Mouse (Mus musculus): ENCODE measurements at regions not wholly inside any gene's neighbourhood (a gene's known extent, or its start where the extent isn't known, plus 50 kb on each side); places are given as distances from the start of the nearest gene placed in this dataset.

- no peak for ATAC-seq (ENCODE audit: extremely low read depth, insufficient number of reproducible peaks, low FRiP score, poor library complexity, severe bottlenecking)
- TF ChIP-seq GATA1 (IDR thresholded peaks at IDR 0.05; ENCODE audit: borderline replicate concordance, low read length) = no peak
- no peak for TF ChIP-seq POLR2AphosphoS5 (IDR thresholded peaks at IDR 0.05; ENCODE audit: insufficient replicate concordance, low read depth, low read length)
- TF ChIP-seq CTCF (IDR thresholded peaks at IDR 0.05; ENCODE audit: low read depth, low read length) = no peak
- TF ChIP-seq TAL1 (conservative IDR thresholded peaks at IDR 0.05; ENCODE audit: low read depth, low read length) = no peak
- TF ChIP-seq GATA2 (IDR thresholded peaks at IDR 0.05; ENCODE audit: borderline replicate concordance, low read depth, low read length) = no peak
- no peaks in the 10 kb centered on the region for H3K4me1 ChIP-seq (ENCODE audit: insufficient read depth, low read depth, low read length)
- H3K36me3 ChIP-seq (replicated peaks) = no peaks in the 10 kb centered on the region
- no peak for DNase-seq (ENCODE audit: low spot score)
- no peak overlapping the region for H3K4me3 ChIP-seq (ENCODE audit: low read depth, low read length)
- H3K27me3 ChIP-seq (ENCODE audit: insufficient read depth, low read length) = no peaks in the 10 kb centered on the region
- H3K9me3 ChIP-seq (replicated peaks) = no peaks in the 10 kb centered on the region
Observed at GRCm38 (mm10) chr3:8310379-8311128, 1299.3 kb downstream of the Zfp704 start.

GRCm38 (mm10) chr3:8307296-8307695, 1302.6 kb downstream of the Zfp704 start:
- Histone ChIP-seq H3K27me3 (ENCODE audit: insufficient read depth, low read length) (no peaks in the 10 kb centered on the region), H3K36me3 (replicated peaks) (no peaks in the 10 kb centered on the region), H3K9me3 (replicated peaks) (no peaks in the 10 kb centered on the region), H3K4me1 (ENCODE audit: insufficient read depth, low read depth, low read length) (no peaks in the 10 kb centered on the region), H3K4me3 (ENCODE audit: low read depth, low read length) (no peak overlapping the region)
- ATAC-seq (ENCODE audit: extremely low read depth, insufficient number of reproducible peaks, low FRiP score, poor library complexity, severe bottlenecking) (no peak), DNase-seq (ENCODE audit: low spot score) (no peak)
- TF ChIP-seq POLR2AphosphoS5 (IDR thresholded peaks at IDR 0.05; ENCODE audit: insufficient replicate concordance, low read depth, low read length) (no peak), GATA1 (IDR thresholded peaks at IDR 0.05; ENCODE audit: borderline replicate concordance, low read length) (no peak), TAL1 (conservative IDR thresholded peaks at IDR 0.05; ENCODE audit: low read depth, low read length) (no peak), CTCF (IDR thresholded peaks at IDR 0.05; ENCODE audit: low read depth, low read length) (no peak), GATA2 (IDR thresholded peaks at IDR 0.05; ENCODE audit: borderline replicate concordance, low read depth, low read length) (no peak)

DNA sequence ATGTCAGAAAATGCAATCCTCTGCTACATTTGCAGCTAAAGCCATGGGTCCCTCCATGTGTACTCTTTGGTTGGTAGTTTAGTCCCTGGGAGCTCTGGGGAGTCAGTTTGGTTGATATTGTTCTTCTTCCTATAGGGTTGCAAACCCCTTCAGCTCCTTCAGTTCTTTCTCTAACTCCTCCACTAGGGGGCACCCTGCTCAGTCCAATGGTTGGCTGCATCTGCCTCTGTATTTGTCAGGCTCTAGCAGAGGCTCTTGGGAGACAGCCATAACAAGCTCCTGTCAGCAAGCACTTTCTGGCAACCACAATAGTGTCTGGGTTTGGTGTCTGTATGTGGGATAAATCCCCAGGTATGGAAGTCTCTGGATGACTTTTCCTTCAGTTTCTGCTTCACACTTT, 1305.1 kb downstream of the Zfp704 start:
- TF ChIP-seq POLR2AphosphoS5 (IDR thresholded peaks at IDR 0.05; ENCODE audit: insufficient replicate concordance, low read depth, low read length) (no peak), GATA1 (IDR thresholded peaks at IDR 0.05; ENCODE audit: borderline replicate concordance, low read length) (no peak), CTCF (IDR thresholded peaks at IDR 0.05; ENCODE audit: low read depth, low read length) (no peak), TAL1 (conservative IDR thresholded peaks at IDR 0.05; ENCODE audit: low read depth, low read length) (no peak)

DNA sequence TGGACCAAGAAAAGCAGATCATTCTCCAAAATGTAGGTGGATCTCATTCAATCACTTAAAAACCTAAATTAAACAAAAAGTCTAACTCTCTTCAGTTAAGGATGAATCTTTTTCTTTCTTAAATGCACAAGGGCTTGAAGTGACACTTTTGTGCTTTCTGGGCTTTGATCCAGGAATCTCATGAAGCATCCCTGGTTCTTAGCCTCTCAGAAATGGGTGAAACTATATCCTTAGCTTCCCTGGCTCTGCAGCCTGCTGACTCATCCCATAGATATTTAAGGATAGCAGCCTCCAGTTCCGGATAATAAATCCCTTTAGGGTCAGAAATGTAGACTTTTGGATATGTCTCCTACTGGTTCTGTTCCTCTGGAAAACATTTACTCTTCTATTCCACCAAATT, 1316.8 kb downstream of the Zfp704 start:
- Histone ChIP-seq H3K9me3 (replicated peaks) (no peaks in the 10 kb centered on the region), H3K36me3 (replicated peaks) (no peaks in the 10 kb centered on the region), H3K4me3 (ENCODE audit: low read depth, low read length) (no peak overlapping the region), H3K27me3 (ENCODE audit: insufficient read depth, low read length) (no peaks in the 10 kb centered on the region), H3K4me1 (ENCODE audit: insufficient read depth, low read depth, low read length) (no peaks in the 10 kb centered on the region)
- DNase-seq (ENCODE audit: low spot score) (no peak), ATAC-seq (ENCODE audit: extremely low read depth, insufficient number of reproducible peaks, low FRiP score, poor library complexity, severe bottlenecking) (no peak)
- TF ChIP-seq CTCF (IDR thresholded peaks at IDR 0.05; ENCODE audit: low read depth, low read length) = no peak
- no peak for TF ChIP-seq TAL1 (conservative IDR thresholded peaks at IDR 0.05; ENCODE audit: low read depth, low read length)
- TF ChIP-seq GATA1 (IDR thresholded peaks at IDR 0.05; ENCODE audit: borderline replicate concordance, low read length) = no peak
- TF ChIP-seq POLR2AphosphoS5 (IDR thresholded peaks at IDR 0.05; ENCODE audit: insufficient replicate concordance, low read depth, low read length) = no peak
- no peak for TF ChIP-seq GATA2 (IDR thresholded peaks at IDR 0.05; ENCODE audit: borderline replicate concordance, low read depth, low read length)

More for the DNA sequence above, 1305.1 kb downstream of the Zfp704 start:
- no peak for DNase-seq (ENCODE audit: low spot score)
- Histone ChIP-seq H3K27me3 (ENCODE audit: insufficient read depth, low read length) (no peaks in the 10 kb centered on the region), H3K4me1 (ENCODE audit: insufficient read depth, low read depth, low read length) (no peaks in the 10 kb centered on the region), H3K36me3 (replicated peaks) (no peaks in the 10 kb centered on the region), H3K9me3 (replicated peaks) (no peaks in the 10 kb centered on the region), H3K4me3 (ENCODE audit: low read depth, low read length) (no peak overlapping the region)
- ATAC-seq (ENCODE audit: extremely low read depth, insufficient number of reproducible peaks, low FRiP score, poor library complexity, severe bottlenecking) = no peak

- H3K36me3 ChIP-seq (replicated peaks) = no peaks in the 10 kb centered on the region
- H3K9me3 ChIP-seq (replicated peaks) = no peaks in the 10 kb centered on the region
- TF ChIP-seq GATA1 (IDR thresholded peaks at IDR 0.05; ENCODE audit: borderline replicate concordance, low read length) = no peak
- no peak for TF ChIP-seq POLR2AphosphoS5 (IDR thresholded peaks at IDR 0.05; ENCODE audit: insufficient replicate concordance, low read depth, low read length)
- TF ChIP-seq GATA2 (IDR thresholded peaks at IDR 0.05; ENCODE audit: borderline replicate concordance, low read depth, low read length) = no peak
- TF ChIP-seq TAL1 (conservative IDR thresholded peaks at IDR 0.05; ENCODE audit: low read depth, low read length) = no peak
- TF ChIP-seq CTCF (IDR thresholded peaks at IDR 0.05; ENCODE audit: low read depth, low read length) = no peak
- H3K27me3 ChIP-seq (ENCODE audit: insufficient read depth, low read length) = no peaks in the 10 kb centered on the region
- ATAC-seq (ENCODE audit: extremely low read depth, insufficient number of reproducible peaks, low FRiP score, poor library complexity, severe bottlenecking) (no peak), DNase-seq (ENCODE audit: low spot score) (no peak)
- no peak overlapping the region for H3K4me3 ChIP-seq (ENCODE audit: low read depth, low read length)
- H3K4me1 ChIP-seq (ENCODE audit: insufficient read depth, low read depth, low read length) = no peaks in the 10 kb centered on the region
Observed at GRCm38 (mm10) chr3:8289558-8289957, 1320.3 kb downstream of the Zfp704 start.

DNA sequence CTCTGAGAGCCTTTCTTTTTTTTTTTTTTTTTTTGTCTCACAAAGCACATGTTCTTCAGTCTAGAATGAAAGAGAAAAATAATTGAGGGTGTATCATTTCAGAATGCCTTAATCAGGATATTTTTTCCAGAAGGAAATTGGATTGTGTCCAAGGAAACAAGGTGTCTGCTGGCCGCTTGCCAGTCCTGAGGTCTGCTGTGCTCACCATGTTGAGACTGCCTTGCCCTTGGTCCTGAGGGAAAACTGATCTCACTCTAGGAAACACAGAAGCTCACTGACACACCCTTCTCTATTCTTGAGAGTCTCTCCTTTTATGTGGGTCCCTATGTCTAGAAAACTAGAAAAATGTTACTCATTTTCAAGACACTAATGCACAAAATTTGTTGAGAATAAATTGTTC, 1321.4 kb downstream of the Zfp704 start:
- Histone ChIP-seq H3K27me3 (ENCODE audit: insufficient read depth, low read length) (no peaks in the 10 kb centered on the region), H3K36me3 (replicated peaks) (no peaks in the 10 kb centered on the region), H3K9me3 (replicated peaks) (no peaks in the 10 kb centered on the region), H3K4me1 (ENCODE audit: insufficient read depth, low read depth, low read length) (no peaks in the 10 kb centered on the region), H3K4me3 (ENCODE audit: low read depth, low read length) (no peak overlapping the region)
- DNase-seq (ENCODE audit: low spot score) = no peak
- ATAC-seq (ENCODE audit: extremely low read depth, insufficient number of reproducible peaks, low FRiP score, poor library complexity, severe bottlenecking) = no peak
- TF ChIP-seq TAL1 (conservative IDR thresholded peaks at IDR 0.05; ENCODE audit: low read depth, low read length) (no peak), CTCF (IDR thresholded peaks at IDR 0.05; ENCODE audit: low read depth, low read length) (no peak), GATA2 (IDR thresholded peaks at IDR 0.05; ENCODE audit: borderline replicate concordance, low read depth, low read length) (no peak), POLR2AphosphoS5 (IDR thresholded peaks at IDR 0.05; ENCODE audit: insufficient replicate concordance, low read depth, low read length) (no peak), GATA1 (IDR thresholded peaks at IDR 0.05; ENCODE audit: borderline replicate concordance, low read length) (no peak)
